Mouse (Mus musculus) bone marrow macrophage, adult 2 months (primary cell): ENCODE results near the gene Kcnh1.

Source experiments
- CTCF ChIP-seq: IDR thresholded peaks from 2 replicates; pipeline ENCODE4 v1.5.1; 2012; ENCODE audit warnings: low read depth, mild to moderate bottlenecking, low read length, moderate library complexity
- POLR2A ChIP-seq: IDR thresholded peaks from 2 replicates; pipeline ENCODE4 v1.6.1; 2012; ENCODE audit warnings: mild to moderate bottlenecking, low read depth, low read length, borderline replicate concordance

GRCm38 (mm10) chr1:192311298-192311697, 120.7 kb downstream of the Kcnh1 start:
- TF ChIP-seq POLR2A (no peak), CTCF (no peak)
